Mouse (Mus musculus) kidney, adult 2 months (tissue): ENCODE data around the gene Hfe2.

Experiments
- CTCF ChIP-seq: fragments of 200-500 bp; conservative IDR thresholded peaks from 2 replicates; pipeline ENCODE4 v1.5.1; 2011; ENCODE audit warnings: low read depth, mild to moderate bottlenecking, control low read depth, low read length, moderate library complexity, mixed read lengths; ENCODE audit not compliant: insufficient read depth, insufficient read length
- POLR2A ChIP-seq: fragments of 200-500 bp; IDR thresholded peaks from one replicate; pipeline ENCODE4 v1.6.1; 2011; ENCODE audit warnings: low read depth, low read length, control low read depth

DNA sequence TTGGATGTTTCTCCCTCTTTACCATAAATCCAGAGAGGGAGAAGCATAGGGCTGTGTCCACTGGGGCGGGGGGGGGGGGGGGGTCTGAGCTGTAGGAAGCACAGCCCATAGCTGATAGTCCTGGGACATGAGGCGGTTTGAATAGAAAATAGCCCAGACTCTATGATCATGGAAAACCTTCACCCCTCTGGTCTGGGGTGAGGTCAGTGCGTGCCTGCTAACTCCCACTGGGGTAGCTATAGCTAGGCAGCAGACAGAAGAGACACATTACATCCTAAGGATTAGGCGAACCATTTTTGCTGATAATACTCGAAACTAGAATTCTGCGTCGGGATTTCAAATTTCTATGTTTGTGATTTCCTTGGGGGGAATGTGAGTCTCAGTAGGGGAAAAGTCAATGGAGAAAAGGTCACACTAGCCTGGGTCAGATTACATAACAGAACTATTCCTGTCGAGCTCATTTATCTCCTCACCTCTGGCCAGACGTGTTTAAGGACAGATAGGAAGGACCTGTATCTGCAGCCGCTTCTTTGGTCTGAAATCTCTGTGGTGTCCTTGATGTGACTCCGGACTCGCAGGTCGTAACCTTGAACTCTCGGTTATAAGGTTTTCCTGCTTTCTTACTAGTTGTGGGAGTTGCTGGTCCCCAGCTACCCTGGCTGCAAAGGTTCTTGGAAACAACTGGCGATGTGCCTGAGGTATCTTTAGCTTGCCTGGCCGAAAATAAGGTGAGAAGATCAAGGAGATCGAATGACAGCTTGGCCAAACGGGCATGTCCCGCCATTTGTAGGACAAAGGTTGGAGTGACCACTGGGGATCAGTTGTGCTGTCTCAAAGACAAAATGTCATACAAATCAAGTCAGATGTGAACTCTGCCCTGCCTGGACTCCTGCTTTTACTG, 48.9 kb downstream of the Hfe2 start:
- TF ChIP-seq CTCF (no peak), POLR2A (no peak)
